Mouse (Mus musculus) frontal cortex, postnatal 25 days (tissue): ENCODE results near the gene Capn7.
A peak's percentile ranks its signal among the peaks of the same experiment; 100 is the strongest.

ENCODE experiments used
- DNase-seq, 2 experiments: peaks; one replicate each; pipeline ENCODE4 v3.0.0; 2022; ENCODE audit warnings: low spot score in 2 of 2

Gene Capn7

GRCm38 (mm10) chr14:31336369-31337155, at the start of gene Capn7:
Gene Capn7, plus strand, starts transcription at chr14:31336638.
- DNase-seq = peak; percentile 91 to 95

GRCm38 (mm10) chr14:31313192-31313591, 23.2 kb upstream of the Capn7 start:
- no peak for DNase-seq

- DNase-seq = no peak
Observed at GRCm38 (mm10) chr14:31316613-31317012, 19.8 kb upstream of the Capn7 start.

DNA sequence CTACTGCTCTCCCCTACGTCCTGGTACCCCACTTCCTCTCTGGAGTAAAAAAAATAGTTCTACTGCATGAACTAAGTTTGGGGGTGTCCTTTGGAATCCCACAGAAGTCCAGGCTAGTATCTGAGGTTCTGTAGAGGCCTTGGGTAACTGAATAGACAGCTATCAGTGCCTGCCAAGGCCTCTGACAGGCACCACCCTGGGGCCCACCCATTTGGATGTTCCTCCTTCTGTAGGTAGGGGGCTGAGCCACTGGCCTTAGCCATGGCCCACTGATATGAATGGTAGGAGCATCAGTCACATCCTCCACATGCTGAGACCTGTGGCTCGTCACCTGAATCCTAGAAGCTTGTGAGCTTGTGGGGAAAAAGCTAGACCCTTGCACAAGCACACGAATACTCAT, 18.7 kb upstream of the Capn7 start:
- no peak for DNase-seq

GRCm38 (mm10) chr14:31319546-31319945, 16.9 kb upstream of the Capn7 start:
- no peak for DNase-seq

- no peak for DNase-seq
Observed at GRCm38 (mm10) chr14:31321181-31321580, 15.3 kb upstream of the Capn7 start.

DNA sequence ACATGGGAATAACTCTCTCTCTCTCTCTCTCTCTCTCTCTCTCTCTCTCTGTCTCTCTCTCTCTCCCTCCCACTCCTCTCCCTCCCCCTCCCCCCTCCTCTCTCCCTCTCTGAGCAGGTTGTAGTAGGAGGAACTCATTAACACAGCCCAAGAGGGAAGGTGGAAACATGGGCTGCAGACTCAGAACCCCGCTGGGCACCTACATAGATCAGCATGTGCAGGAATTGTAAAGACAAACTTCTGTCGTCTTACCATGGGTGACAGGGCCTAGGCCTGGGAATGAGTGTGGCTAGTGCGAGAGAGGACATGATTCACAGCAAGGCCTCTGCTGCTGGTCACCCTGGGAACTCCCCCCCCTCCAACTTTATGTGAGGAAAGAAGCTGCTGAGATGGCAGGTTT, 14.2 kb upstream of the Capn7 start:
- no peak for DNase-seq

DNA sequence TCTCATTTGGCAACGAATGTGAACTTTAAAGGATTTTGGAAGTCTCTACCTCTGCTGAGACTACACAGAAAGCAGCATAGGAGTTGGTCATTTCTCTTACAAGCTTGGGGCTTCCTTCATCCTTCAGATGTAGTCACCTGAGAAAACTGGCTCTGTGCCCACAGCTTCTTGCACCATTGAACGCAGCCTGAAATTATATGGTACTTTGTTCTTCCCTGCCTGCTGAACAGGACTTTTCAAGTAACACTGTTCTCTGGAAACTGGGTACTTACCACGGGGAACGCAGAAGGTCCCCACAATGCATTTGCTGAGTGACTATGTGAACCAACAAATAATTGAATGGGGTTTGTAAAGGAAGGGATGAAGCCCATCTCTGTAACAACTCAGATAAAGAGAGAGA, 13.2 kb upstream of the Capn7 start:
- no peak for DNase-seq

DNA sequence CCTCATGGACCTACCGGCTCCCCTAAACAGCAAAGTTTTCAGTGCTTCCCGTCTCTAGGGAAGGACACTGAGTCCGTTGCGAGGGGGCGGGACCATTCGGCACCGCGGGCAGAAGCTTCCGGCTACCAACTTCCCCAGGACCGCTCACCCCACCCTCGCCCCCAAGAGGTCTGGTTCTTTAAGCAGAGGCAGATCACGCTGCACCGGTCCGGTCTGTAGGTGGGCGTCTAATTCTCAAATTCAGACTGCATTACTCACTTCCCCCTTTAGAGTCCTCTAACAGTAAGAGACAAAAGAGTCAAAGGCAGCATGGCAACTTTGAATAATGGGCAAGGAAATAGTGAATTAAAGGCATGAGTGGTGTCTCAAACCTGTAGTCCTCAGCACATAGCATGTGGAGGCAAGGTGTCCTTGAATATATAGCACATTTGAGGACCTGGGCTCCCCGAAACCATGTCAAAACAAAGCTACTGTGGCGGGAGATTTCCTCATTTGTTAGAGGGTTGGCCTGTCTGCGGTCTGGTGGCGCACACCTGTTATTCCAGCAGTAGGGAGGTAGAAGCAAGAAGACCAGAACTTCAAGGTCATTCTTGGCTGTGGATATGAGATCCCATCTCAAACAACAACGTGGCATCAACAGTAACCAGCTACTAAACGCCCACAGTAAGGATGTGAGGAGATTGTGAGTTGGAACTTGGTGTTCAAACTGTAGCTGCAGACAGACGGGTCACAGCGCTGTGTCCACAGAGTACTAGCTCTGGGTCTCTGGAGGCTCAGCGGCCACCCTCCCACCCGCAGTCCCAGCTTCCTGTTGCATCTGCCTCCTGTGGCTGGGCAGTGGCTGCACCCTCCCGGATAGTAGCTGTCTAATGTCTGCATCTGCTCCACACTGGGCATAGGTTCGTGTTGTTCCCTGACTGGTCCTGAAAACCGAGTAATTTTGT, 12.3 kb upstream of the Capn7 start, which contains the start of gene Dnah1:
TSS of gene Dnah1 (minus strand) at position 48 of the 944 bp plus-strand sequence.
- no peak for DNase-seq

GRCm38 (mm10) chr14:31324851-31325250, 11.6 kb upstream of the Capn7 start:
- DNase-seq = no peak

GRCm38 (mm10) chr14:31325551-31325950, 10.9 kb upstream of the Capn7 start:
- no peak for DNase-seq

DNA sequence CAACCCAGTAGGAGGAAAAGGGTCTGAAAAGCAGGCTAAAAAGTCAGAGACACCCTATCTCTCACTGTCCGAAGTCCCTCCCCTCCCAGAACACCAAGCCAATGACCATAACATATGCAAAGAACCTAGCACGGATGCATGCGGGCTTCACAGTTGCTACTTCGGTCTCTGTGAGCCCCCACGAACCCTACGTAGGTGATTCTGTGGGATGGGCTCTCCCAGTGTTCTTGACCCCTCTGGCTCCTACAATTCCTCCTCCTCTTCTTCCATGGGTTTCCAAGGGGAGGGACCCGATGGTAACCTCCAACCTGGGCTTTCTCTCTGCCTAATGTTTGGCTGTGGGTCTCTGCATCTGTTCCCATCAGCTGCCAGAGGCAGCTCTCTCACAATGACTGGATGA, 9.7 kb upstream of the Capn7 start:
- DNase-seq = no peak

DNA sequence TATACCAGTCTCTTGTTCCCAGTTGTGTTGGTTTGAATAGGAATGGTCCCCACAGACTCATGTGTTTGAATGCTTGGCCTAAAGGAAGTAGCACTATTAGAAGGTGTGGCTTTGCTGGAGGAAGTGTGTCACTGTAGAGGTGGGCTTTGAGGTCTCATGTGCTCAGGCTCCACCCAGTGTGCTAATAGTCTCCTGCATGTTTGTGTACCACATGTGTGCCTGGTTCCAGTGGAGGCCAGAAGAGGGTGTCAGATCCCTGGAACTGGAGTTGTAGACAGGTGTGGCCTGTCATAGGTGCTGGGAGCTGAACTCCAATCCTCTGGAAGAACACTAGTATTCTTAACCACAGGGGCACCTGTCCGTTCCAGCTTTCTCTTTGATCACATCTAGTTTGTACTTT, 9.2 kb upstream of the Capn7 start:
- no peak for DNase-seq

GRCm38 (mm10) chr14:31327681-31328080, 8.8 kb upstream of the Capn7 start:
- DNase-seq = no peak

GRCm38 (mm10) chr14:31329741-31330140, 6.7 kb upstream of the Capn7 start:
- DNase-seq = no peak

- DNase-seq = no peak
Observed at GRCm38 (mm10) chr14:31330957-31331356, 5.5 kb upstream of the Capn7 start.

DNA sequence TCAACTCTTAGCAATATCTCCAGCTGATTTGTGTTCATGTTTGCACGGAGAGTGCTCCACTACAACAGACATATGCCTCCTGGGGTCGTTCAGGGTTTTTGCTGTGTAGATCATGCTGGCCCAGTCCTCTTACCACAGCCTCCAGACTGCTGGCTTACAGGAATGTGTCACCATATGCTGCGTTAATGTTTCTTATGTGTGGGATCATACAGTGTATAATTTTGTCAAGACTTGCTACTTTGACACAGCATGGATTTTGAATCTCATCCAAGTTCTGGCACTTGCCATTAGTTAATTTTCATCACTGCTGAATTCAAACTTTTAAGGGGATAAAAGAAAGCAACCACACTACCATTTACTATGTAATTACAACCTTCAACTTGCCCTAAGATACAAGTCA, 673 bp upstream of the Capn7 start:
- DNase-seq = no peak

DNA sequence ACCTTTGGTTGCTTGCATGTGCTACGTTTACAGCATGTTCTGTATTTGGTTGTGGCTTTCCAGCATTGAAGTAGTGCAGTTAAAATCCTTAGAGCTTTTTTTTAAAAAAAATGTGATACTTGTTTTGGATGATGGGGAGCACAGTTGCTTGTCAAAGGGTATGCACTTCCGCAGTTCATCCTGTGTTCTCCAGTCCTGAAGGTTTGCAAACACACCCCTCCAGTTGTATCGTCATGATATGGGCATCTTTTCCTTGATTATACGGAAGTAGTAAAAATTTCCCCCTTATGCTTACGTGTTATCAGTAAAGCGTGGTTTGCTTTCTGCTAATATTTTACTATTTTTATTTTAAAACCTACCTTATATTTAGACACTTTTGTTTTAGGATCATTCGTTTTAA, 968 bp downstream of the Capn7 start:
- no peak for DNase-seq

DNA sequence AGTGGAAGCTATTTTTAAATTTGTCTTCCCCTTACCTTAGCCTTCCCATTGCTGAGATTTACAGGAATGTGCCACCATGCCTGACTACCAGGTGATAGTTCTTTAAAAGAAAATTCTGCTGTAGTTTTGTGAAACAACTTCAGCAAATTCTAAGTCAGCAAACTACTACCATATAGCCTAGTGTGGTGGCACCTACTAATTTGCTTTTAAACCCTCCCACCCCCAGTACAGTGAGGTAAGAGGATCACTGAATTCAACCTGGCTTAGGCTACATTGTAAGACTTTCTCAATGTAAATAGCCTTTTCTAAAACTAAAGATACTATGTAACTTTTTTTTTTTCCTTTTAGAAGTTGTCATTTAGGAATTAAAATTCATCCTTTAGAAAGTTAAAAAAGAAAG, 1.5 kb downstream of the Capn7 start:
- no peak for DNase-seq

DNA sequence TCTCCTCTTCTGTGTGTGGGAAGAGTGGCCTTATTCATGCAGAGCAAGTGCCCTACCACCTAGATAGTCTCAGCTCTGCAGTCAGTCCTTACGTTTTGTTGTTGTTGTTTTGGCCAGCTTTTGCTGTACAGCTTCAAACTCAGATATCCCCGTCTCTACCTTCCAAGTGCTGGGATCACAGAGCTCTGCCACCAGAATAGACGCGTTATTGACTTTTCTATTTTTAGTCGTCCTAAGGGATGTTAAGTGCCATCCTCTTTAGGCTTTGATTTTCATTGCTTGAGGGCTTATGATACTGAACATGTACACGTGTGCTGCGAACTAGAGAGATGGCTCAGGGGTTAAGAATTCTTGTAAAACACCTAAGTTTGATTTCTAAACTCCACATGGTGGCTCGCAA, 6.8 kb downstream of the Capn7 start:
- DNase-seq = no peak

DNA sequence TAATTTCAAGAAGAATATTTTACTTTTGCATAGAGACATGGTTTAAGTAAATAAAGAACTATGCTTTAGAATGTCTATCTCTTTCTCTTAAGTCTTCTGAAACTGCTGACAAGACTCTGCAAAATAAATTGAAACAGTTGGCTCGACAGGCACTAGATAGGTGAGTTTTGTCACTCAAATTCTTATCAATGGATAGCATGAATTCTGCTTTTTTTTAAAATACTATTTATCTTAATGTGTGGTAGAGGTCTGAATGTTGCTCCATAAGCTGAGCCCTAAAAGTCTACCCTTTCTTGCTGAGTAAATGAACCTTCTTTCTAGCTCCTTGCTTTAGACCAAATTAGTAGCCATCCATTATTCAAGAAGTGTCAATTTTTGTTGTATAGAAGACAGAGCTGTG, 8.9 kb downstream of the Capn7 start:
- DNase-seq = no peak

DNA sequence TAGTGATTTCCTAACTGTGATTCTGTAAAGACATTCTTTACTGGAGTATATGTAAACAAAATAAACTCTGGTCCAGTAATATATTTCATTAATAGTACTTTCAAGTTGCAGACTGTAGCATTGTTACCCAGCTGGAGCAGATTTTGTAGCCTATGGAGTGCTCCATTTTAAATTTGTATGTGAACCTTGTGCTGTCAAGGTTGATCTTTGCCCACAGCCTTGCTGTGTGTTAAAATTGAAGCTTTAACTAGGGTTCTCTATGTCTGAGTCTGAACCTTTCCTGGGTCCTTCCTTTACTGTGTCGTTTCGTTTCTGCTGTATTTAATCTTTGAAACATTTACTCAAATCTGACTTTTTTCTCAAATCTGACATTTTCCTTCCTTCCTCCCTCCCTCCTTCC, 25.8 kb downstream of the Capn7 start:
- DNase-seq = no peak

DNA sequence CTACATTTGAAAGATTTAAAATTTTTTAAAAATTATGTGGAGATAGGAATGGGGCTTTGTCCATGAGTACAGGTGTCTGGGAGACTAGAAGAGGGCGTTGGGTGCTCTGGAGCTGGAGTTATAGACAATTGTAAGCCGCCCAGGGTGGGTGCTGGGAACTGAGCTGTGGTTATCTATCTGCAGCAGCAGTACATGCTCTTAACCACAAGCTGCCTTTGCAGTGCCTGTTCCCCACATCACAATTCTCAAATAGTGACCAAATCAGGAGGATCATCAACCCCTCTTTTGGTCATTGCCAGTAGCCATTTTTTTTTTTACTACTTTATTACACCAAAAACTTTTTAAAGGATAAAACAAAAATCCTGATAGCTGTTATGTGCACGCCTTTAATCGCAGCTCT, 28.2 kb downstream of the Capn7 start:
- no peak for DNase-seq
